Mouse (Mus musculus) heart, embryonic 10.5 days (tissue): ENCODE measurements at regions not wholly inside any gene's neighbourhood (a gene's known extent, or its start where the extent isn't known, plus 50 kb on each side); places are given as distances from the start of the nearest gene placed in this dataset.

Experiments used
- DNase-seq: peaks from one replicate; pipeline ENCODE4 v3.0.0-alpha.2; 2017; ENCODE audit warnings: low spot score
- H3K27ac ChIP-seq: fragments of 300-500 bp; sonication (generic); 2 replicates; pipeline ENCODE4 v1.5.1; 2016; ENCODE audit warnings: mild to moderate bottlenecking
- H3K27me3 ChIP-seq: fragments of 300-500 bp; sonication (generic); 2 replicates; pipeline ENCODE4 v1.6.1; 2016; ENCODE audit warnings: mild to moderate bottlenecking; ENCODE audit not compliant: poor library complexity, insufficient read depth, severe bottlenecking
- H3K36me3 ChIP-seq: fragments of 300-500 bp; sonication (generic); 2 replicates; pipeline ENCODE4 v1.6.1; 2016; ENCODE audit warnings: mild to moderate bottlenecking, moderate library complexity
- H3K4me1 ChIP-seq: fragments of 300-500 bp; sonication (generic); 2 replicates; pipeline ENCODE4 v1.6.1; 2016; ENCODE audit warnings: mild to moderate bottlenecking
- H3K4me3 ChIP-seq: fragments of 300-500 bp; sonication (generic); 2 replicates; pipeline ENCODE4 v1.5.1; 2016; ENCODE audit warnings: mild to moderate bottlenecking, moderate library complexity
- H3K9me3 ChIP-seq: fragments of 300-500 bp; sonication (generic); 2 replicates; pipeline ENCODE4 v1.6.1; 2016; ENCODE audit warnings: mild to moderate bottlenecking, moderate library complexity
- WGBS: fragments of 180-500 bp; shearing (Covaris S2); methylation state at CpG from one replicate; pipeline ENCODE4 v1.1.7; 2016; 5-methylcytosine and 5-hydroxymethylcytosine counted together

DNA sequence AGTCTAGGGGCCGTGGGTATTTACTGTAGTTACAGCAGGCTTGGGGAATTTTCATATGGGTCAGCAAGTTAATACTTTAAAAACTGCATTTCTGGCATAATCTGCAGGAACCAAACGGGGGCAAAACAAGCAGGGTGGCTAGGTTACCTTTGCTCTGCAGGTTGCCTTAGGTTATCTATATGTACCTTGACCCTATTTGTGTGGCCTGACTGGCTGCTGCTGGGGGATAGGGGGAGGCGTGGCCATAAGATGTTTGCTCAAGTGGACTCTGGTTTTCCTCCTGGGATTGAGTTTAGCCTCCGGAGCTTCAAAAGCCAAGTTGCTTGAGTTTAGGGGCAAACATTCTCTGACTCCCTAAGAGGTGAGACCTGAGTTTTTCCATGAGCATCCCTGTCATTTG lies 540.6 kb downstream of the Plekhb2 start:
- Histone ChIP-seq H3K4me3 (no peak overlapping the region), H3K4me1 (no peaks in the 10 kb centered on the region), H3K36me3 (no peaks in the 10 kb centered on the region), H3K9me3 (no peaks in the 10 kb centered on the region), H3K27ac (no peak overlapping the region), H3K27me3 (no peaks in the 10 kb centered on the region)
- DNase-seq: peak; percentile 57
- 75% methylated on average over 4 of the region's 4 CpGs for WGBS

DNA sequence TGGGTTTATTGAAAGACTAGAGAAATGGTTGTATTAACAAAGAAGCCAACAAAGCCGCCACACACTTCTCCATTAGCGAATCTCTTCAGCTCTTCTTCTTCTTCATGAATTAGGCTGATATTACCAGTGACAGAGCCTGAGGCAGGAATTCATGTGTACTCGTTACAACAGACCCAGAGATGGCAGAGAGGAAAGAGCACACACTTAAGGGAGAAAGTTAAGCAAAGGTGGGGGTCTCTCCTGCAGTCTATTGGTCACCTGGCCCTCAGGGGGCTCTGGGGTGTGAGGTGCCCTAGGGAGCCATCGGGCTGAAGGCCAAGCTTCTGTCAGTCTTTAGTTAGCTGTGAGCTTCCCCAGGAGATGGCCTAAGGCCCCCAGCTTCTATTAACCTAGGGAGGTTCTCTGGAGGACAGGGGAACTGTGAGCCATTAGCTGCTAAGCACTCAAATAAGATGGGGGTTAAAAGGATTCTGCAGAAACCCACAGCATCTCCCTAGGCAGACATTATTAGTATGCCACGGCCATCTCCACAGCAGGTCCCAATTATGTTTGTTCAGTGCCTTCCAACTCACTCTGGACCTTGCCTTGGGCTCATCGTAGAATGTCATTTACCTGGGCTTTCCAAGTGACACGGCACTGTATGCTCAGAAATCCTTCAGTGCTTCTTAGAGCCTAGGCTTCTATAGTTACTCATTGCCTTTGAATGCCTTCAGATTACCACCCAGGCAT lies 541.2 kb downstream of the Plekhb2 start:
- Histone ChIP-seq H3K4me3 (no peak overlapping the region), H3K27ac (no peak overlapping the region), H3K36me3 (no peaks in the 10 kb centered on the region), H3K27me3 (no peaks in the 10 kb centered on the region), H3K9me3 (no peaks in the 10 kb centered on the region), H3K4me1 (no peaks in the 10 kb centered on the region)
- no peak for DNase-seq
- 82% methylated on average over 7 of the region's 7 CpGs for WGBS

- Histone ChIP-seq H3K27me3 (no peaks in the 10 kb centered on the region), H3K4me1 (no peaks in the 10 kb centered on the region), H3K27ac (no peak overlapping the region), H3K9me3 (no peaks in the 10 kb centered on the region), H3K4me3 (no peak overlapping the region), H3K36me3 (no peaks in the 10 kb centered on the region)
- 86% methylated on average over 6 of the region's 6 CpGs for WGBS
- DNase-seq: no peak
Observed at GRCm38 (mm10) chr1:35393550-35394118, 543.9 kb downstream of the Plekhb2 start.

- DNase-seq: peak; percentile 57
- no peaks in the 10 kb centered on the region for H3K36me3 ChIP-seq
- H3K27me3 ChIP-seq: no peaks in the 10 kb centered on the region
- no peaks in the 10 kb centered on the region for H3K4me1 ChIP-seq
- H3K4me3 ChIP-seq: no peak overlapping the region
- 85% methylated on average over 11 of the region's 11 CpGs for WGBS
- no peak overlapping the region for H3K27ac ChIP-seq
- H3K9me3 ChIP-seq: no peaks in the 10 kb centered on the region
Observed at GRCm38 (mm10) chr1:35400674-35401359, 551.0 kb downstream of the Plekhb2 start.

- Histone ChIP-seq H3K9me3 (no peaks in the 10 kb centered on the region), H3K4me1 (no peaks in the 10 kb centered on the region), H3K27me3 (no peaks in the 10 kb centered on the region), H3K27ac (no peak overlapping the region), H3K36me3 (no peaks in the 10 kb centered on the region), H3K4me3 (no peak overlapping the region)
- DNase-seq: no peak
- WGBS: 80% methylated on average over 4 of the region's 4 CpGs
Observed at GRCm38 (mm10) chr1:35402995-35403394, 553.2 kb downstream of the Plekhb2 start.

- Histone ChIP-seq H3K27me3 (no peaks in the 10 kb centered on the region), H3K27ac (no peak overlapping the region), H3K4me1 (no peaks in the 10 kb centered on the region), H3K4me3 (no peak overlapping the region), H3K9me3 (no peaks in the 10 kb centered on the region), H3K36me3 (no peaks in the 10 kb centered on the region)
- WGBS: 73% methylated on average over 6 of the region's 6 CpGs
- no peak for DNase-seq
Observed at GRCm38 (mm10) chr1:35405418-35405817, 555.6 kb downstream of the Plekhb2 start.

- H3K4me3 ChIP-seq: no peak overlapping the region
- no peaks in the 10 kb centered on the region for H3K36me3 ChIP-seq
- no peaks in the 10 kb centered on the region for H3K27me3 ChIP-seq
- WGBS: 63% methylated on average over 1 of the region's 1 CpGs
- no peak for DNase-seq
- no peaks in the 10 kb centered on the region for H3K9me3 ChIP-seq
- no peaks in the 10 kb centered on the region for H3K4me1 ChIP-seq
- no peak overlapping the region for H3K27ac ChIP-seq
Observed at GRCm38 (mm10) chr1:35415646-35416045, 565.9 kb downstream of the Plekhb2 start.

DNA sequence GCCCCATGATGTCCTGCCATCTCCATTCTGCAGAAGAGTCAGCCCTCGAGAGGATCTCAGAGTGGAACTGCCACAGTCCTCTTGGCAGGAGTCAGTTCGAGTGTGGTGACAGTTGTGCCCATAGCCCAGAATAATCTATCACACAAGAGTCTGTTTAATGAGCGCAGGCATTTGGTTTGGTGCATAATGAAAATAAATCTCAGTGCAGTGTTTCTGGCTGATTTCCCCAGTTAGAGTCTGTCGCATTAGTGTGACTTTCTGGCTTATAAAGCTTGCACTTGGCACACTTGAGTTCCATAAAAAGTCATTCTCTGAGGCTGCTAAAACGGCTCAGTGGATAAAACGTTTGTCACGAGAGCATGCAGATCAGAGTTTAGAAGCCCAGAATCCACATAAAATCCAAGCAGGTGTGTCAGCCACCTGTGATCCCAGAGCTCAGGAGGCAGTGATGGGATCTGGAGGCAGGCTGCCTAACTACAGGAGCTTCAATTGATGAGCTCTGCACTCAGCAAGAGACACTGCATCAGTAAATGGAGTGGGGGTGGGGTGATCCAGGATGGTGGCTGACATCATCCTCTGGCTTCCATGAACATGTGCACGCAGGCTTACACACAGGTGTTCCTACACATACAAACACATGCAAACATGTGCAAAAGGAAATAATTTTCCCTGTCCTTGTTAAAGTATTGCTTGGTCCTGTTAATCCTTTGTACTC lies 578.5 kb downstream of the Plekhb2 start:
- Histone ChIP-seq H3K36me3 (no peaks in the 10 kb centered on the region), H3K27ac (no peak overlapping the region), H3K27me3 (no peaks in the 10 kb centered on the region), H3K9me3 (no peaks in the 10 kb centered on the region), H3K4me3 (no peak overlapping the region), H3K4me1 (no peaks in the 10 kb centered on the region)
- no peak for DNase-seq
- WGBS: 84% methylated on average over 8 of the region's 8 CpGs

GRCm38 (mm10) chr1:35429471-35429870 lies 579.7 kb downstream of the Plekhb2 start:
- no peak overlapping the region for H3K27ac ChIP-seq
- no peak overlapping the region for H3K4me3 ChIP-seq
- DNase-seq: peak; percentile 24
- H3K4me1 ChIP-seq: no peaks in the 10 kb centered on the region
- H3K36me3 ChIP-seq: no peaks in the 10 kb centered on the region
- H3K27me3 ChIP-seq: no peaks in the 10 kb centered on the region
- WGBS: 73% methylated on average over 1 of the region's 1 CpGs
- H3K9me3 ChIP-seq: no peaks in the 10 kb centered on the region

DNA sequence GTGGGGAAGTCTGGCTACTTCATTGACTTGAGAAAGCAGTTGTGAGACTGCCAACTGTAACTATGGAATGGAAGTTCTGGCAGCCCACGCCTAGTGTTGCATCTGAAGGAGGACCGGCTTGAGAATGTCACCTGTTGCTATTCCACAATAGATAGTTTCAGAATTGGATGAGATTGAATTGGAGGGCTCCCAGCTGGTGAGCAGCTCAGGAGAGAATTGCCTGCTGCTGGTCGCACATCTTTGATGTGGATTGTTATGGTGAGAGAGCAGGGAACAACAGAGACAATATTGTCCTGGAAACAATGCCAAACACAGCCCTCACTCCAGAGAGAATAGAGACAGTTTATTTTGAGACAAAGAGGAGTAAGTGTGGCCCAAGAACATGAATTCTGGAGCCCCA lies 585.9 kb downstream of the Plekhb2 start:
- Histone ChIP-seq H3K27me3 (no peaks in the 10 kb centered on the region), H3K27ac (no peak overlapping the region), H3K36me3 (no peaks in the 10 kb centered on the region), H3K9me3 (no peaks in the 10 kb centered on the region), H3K4me3 (no peak overlapping the region), H3K4me1 (no peaks in the 10 kb centered on the region)
- no peak for DNase-seq
- 87% methylated on average over 3 of the region's 3 CpGs for WGBS

- Histone ChIP-seq H3K9me3 (no peaks in the 10 kb centered on the region), H3K4me3 (no peak overlapping the region), H3K27ac (no peak overlapping the region), H3K4me1 (no peaks in the 10 kb centered on the region), H3K27me3 (no peaks in the 10 kb centered on the region), H3K36me3 (no peaks in the 10 kb centered on the region)
- DNase-seq: no peak
Observed at GRCm38 (mm10) chr1:35447345-35447744, 597.6 kb downstream of the Plekhb2 start.

DNA sequence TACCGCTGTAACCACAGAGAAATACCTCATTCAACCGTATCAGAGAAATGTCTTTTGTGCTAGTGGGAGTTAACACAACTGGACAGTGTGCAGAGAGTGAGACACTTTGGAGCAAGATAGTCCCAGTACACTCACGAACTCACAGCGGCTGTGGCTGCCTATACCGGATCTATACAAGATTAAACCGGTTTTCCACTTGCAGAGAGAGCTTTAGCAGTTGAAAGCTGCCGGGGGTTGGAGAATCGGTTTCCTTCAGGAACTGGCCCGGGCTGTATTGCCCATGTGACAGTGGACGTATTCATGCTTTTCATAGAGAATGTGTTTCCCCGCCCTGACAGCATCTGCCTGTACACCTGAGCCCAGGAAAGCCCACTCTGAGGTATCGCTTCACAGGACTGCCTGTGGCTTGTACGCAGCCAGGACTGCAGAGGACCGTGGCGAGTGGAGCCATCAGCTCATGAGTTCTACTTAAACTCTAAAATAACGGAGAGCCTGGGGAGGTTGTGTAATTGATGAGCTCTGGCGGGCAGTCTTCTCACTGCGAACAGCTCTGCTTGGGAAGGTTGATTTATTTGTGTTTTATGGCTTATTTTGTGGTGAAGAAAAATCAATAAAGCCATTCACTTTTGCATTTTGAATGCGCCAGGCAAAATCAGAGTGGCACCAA lies 602.8 kb downstream of the Plekhb2 start:
- no peaks in the 10 kb centered on the region for H3K27me3 ChIP-seq
- WGBS: 82% methylated on average over 19 of the region's 19 CpGs
- no peak overlapping the region for H3K27ac ChIP-seq
- H3K36me3 ChIP-seq: no peaks in the 10 kb centered on the region
- no peaks in the 10 kb centered on the region for H3K4me1 ChIP-seq
- no peak overlapping the region for H3K4me3 ChIP-seq
- H3K9me3 ChIP-seq: no peaks in the 10 kb centered on the region
- no peak for DNase-seq

DNA sequence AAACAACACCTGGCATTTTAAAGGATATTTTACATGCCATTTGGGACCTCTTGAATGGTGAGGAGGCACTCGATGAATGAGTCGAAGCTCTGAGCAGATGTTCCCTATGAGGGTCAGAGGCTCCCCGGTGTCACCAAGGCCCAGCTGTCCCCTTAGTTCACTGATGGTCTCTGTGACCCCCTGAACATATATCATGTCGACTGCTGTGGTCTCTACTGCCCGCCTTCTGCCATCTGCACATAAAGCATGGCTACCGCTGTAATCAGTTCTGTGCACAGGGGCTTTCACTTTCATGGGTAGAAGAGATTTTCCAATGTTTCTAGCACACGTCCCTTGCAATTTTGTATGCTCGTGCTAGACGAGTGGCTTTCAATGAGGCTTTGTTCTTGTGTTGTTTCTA lies 607.8 kb downstream of the Plekhb2 start:
- Histone ChIP-seq H3K4me3 (no peak overlapping the region), H3K9me3 (no peaks in the 10 kb centered on the region), H3K4me1 (no peaks in the 10 kb centered on the region), H3K27me3 (no peaks in the 10 kb centered on the region), H3K27ac (no peak overlapping the region), H3K36me3 (no peaks in the 10 kb centered on the region)
- DNase-seq: no peak
- 86% methylated on average over 9 of the region's 9 CpGs for WGBS
